12 mouse cellular contexts compared by ENCODE assay signal in genomic region chr1:133934354-133934963, GRCm38 (mm10). TPM values are rescaled to one million over a fixed set of nuclear protein-coding genes. Genes with fewer than 3 reads are reported as not detected.
DNase-seq lines count a peak whose midpoint lies in the region; ATAC-seq and TF ChIP-seq lines count a peak whose summit lies in the region.
"Had no signal": no experiment of that assay in that cellular context is flagged by ENCODE, and none has a peak within 500 bp of the region (broad histone marks: within the 10 kb centered on the region; RNA-seq: fewer than 3 reads in every experiment).

No protein-coding gene starts in this region.

- H3K4me2 ChIP-seq in hindbrain, postnatal 0 days (ENCODE audit: low read depth, low read length), result no peak overlapping the region
- H3K4me2 ChIP-seq in hindbrain, embryonic 11.5 days (replicated peaks; ENCODE audit: low read depth, low read length), result no peak overlapping the region
- H3K4me2 ChIP-seq in lung, postnatal 0 days (replicated peaks; ENCODE audit: low read depth, low read length), result no peak overlapping the region
- H3K4me2 ChIP-seq: neural tube, embryonic 13.5 days had no signal

- H3K27ac ChIP-seq in hindbrain, postnatal 0 days, result no peak overlapping the region
- H3K27ac ChIP-seq in hindbrain, embryonic 11.5 days (ENCODE audit: low read depth, low read length), result no peak overlapping the region
- H3K27ac ChIP-seq in lung, postnatal 0 days (ENCODE audit: low read length), result peak overlapping the region; percentile 9; the same call in 1 of the 2 replicates
- H3K27ac ChIP-seq: macrophage; neural tube, embryonic 13.5 days had no signal

- no peaks in the 10 kb centered on the region for H3K36me3 ChIP-seq in hindbrain, postnatal 0 days (ENCODE audit: insufficient read depth, low read length)
- H3K36me3 ChIP-seq in hindbrain, embryonic 11.5 days (ENCODE audit: control insufficient read depth, insufficient read depth, low read length), result no peaks in the 10 kb centered on the region
- no peaks in the 10 kb centered on the region for H3K36me3 ChIP-seq in lung, postnatal 0 days (ENCODE audit: insufficient read depth, low read length)
- H3K36me3 ChIP-seq: neural tube, embryonic 13.5 days had no signal

- TF ChIP-seq EP300 in lung, postnatal 0 days (IDR thresholded peaks at IDR 0.05), result no peak

- TF ChIP-seq CTCF in hindbrain, postnatal 0 days (IDR thresholded peaks at IDR 0.05; ENCODE audit: low read depth), result no peak
- TF ChIP-seq CTCF in lung, postnatal 0 days (IDR thresholded peaks at IDR 0.05), result no peak

- peak; percentile 26 for DNase-seq in hindbrain, postnatal 0 days (ENCODE audit: low spot score)
- DNase-seq in hindbrain, embryonic 11.5 days (ENCODE audit: low spot score), result no peak
- peak; percentile 23 for DNase-seq in cerebellum, adult 11 months
- DNase-seq in cerebellum, adult 9-11 months, result peak; percentile 65
- no peak for DNase-seq in lung, postnatal 0 days (ENCODE audit: low spot score)
- no peak for DNase-seq in ovary, postnatal 10 days (ENCODE audit: low spot score)
- DNase-seq in thymus, postnatal 0 days (ENCODE audit: low spot score), result no peak
- DNase-seq: gastrocnemius, postnatal 10 days; kidney, postnatal 4 days; thymus, adult 2 months had no signal

- H3K4me3 ChIP-seq in hindbrain, postnatal 0 days (ENCODE audit: low read length), result no peak overlapping the region
- H3K4me3 ChIP-seq in hindbrain, embryonic 11.5 days (ENCODE audit: low read depth, low read length), result no peak overlapping the region
- H3K4me3 ChIP-seq in lung, postnatal 0 days (ENCODE audit: low read depth, low read length), result no peak overlapping the region
- H3K4me3 ChIP-seq: neural tube, embryonic 13.5 days had no signal

- peak; percentile 66; the same call in 1 of the 2 replicates for ATAC-seq in hindbrain, postnatal 0 days
- no peak for ATAC-seq in hindbrain, embryonic 11.5 days (ENCODE audit: low FRiP score)
- peak; percentile 50 for ATAC-seq in lung, postnatal 0 days

- H3K27me3 ChIP-seq in hindbrain, postnatal 0 days (ENCODE audit: insufficient read depth, low read length), result no peaks in the 10 kb centered on the region
- H3K27me3 ChIP-seq in hindbrain, embryonic 11.5 days (ENCODE audit: control insufficient read depth, insufficient read depth, low read length), result no peaks in the 10 kb centered on the region
- H3K27me3 ChIP-seq in lung, postnatal 0 days (replicated peaks; ENCODE audit: insufficient read depth, low read length), result no peaks in the 10 kb centered on the region
- H3K27me3 ChIP-seq: neural tube, embryonic 13.5 days had no signal

- no peak overlapping the region for H3K9ac ChIP-seq in hindbrain, postnatal 0 days (replicated peaks; ENCODE audit: low read length)
- H3K9ac ChIP-seq in hindbrain, embryonic 11.5 days (ENCODE audit: low read depth, low read length), result no peak overlapping the region
- no peak overlapping the region for H3K9ac ChIP-seq in lung, postnatal 0 days (replicated peaks; ENCODE audit: low read depth)
- H3K9ac ChIP-seq: neural tube, embryonic 13.5 days had no signal

- H3K9me3 ChIP-seq in hindbrain, postnatal 0 days (ENCODE audit: low read length), result no peaks in the 10 kb centered on the region
- H3K9me3 ChIP-seq in hindbrain, embryonic 11.5 days (ENCODE audit: control insufficient read depth, low read length), result no peaks in the 10 kb centered on the region
- H3K9me3 ChIP-seq in lung, postnatal 0 days (ENCODE audit: low read length), result no peaks in the 10 kb centered on the region
- H3K9me3 ChIP-seq: neural tube, embryonic 13.5 days had no signal

- 66% methylated on average over 10 of the region's 10 CpGs for WGBS in hindbrain, postnatal 0 days
- WGBS in hindbrain, embryonic 11.5 days, result 74% methylated on average over 10 of the region's 10 CpGs
- 61% methylated on average over 10 of the region's 10 CpGs for WGBS in lung, postnatal 0 days

- no peaks in the 10 kb centered on the region for H3K4me1 ChIP-seq in hindbrain, postnatal 0 days (ENCODE audit: insufficient read depth, low read length)
- peaks cover 4% of the 10 kb centered on the region for H3K4me1 ChIP-seq in hindbrain, embryonic 11.5 days (replicated peaks; ENCODE audit: control insufficient read depth, insufficient read depth, low read length)
- H3K4me1 ChIP-seq in lung, postnatal 0 days (ENCODE audit: insufficient read depth, low read depth, low read length), result no peaks in the 10 kb centered on the region

RNA-seq across cellular contexts. Expression of gene Prelp, which starts 13.2 kb away (rescaled TPM):
- 6.1 and 9.1 TPM in 2 replicates for total RNA-seq in hindbrain, postnatal 0 days (2014; rRNA removed)
- 7.1 and 8.0 TPM in 2 replicates for polyA plus RNA-seq in hindbrain, postnatal 0 days (2015; fragmentation: Nextera tagmentation; extraction: Ambion mirVana)
- 3.2 and 3.3 TPM in 2 replicates for polyA plus RNA-seq in hindbrain, embryonic 11.5 days (2014; fragmentation: Nextera tagmentation; extraction: Ambion mirVana)
- polyA plus RNA-seq in lung, postnatal 0 days (2015; fragmentation: Nextera tagmentation; extraction: Ambion mirVana), result 6.4 and 7.1 TPM in 2 replicates
- 1.1 and 1.6 TPM in 2 replicates for polyA plus RNA-seq in thymus, postnatal 0 days (2015; fragmentation: Nextera tagmentation; extraction: Ambion mirVana)

RNA-seq across cellular contexts. Expression of gene Optc, which starts 26.7 kb away (rescaled TPM):
- 8.5 and 10.4 TPM in 2 replicates for total RNA-seq in hindbrain, postnatal 0 days (2014; rRNA removed)
- 3.7 and 4.6 TPM in 2 replicates for polyA plus RNA-seq in hindbrain, postnatal 0 days (2015; fragmentation: Nextera tagmentation; extraction: Ambion mirVana)
- 2.4 and 3.0 TPM in 2 replicates for polyA plus RNA-seq in hindbrain, embryonic 11.5 days (2014; fragmentation: Nextera tagmentation; extraction: Ambion mirVana)
- polyA plus RNA-seq in lung, postnatal 0 days (2015; fragmentation: Nextera tagmentation; extraction: Ambion mirVana), result 0.15 and 0.31 TPM in 2 replicates
- polyA plus RNA-seq in thymus, postnatal 0 days (2015; fragmentation: Nextera tagmentation; extraction: Ambion mirVana), result 0.12 and 0.42 TPM in 2 replicates
- polyA plus RNA-seq: macrophage had no signal

Comparison
In these comparisons a context has a peak if more than half of its experiments do, and no peak if none do; other contexts are left out.
1. DNase-seq: peak in hindbrain, postnatal 0 days (single experiment), cerebellum, adult 11 months (single experiment) and cerebellum, adult 9-11 months (single experiment); none in hindbrain, embryonic 11.5 days (single experiment), lung, postnatal 0 days (single experiment), ovary, postnatal 10 days (single experiment) and thymus, postnatal 0 days (single experiment).